Mouse (Mus musculus) central nervous system, embryonic 11.5 days (tissue): ENCODE measurements around the gene Alox5ap. TPM values are rescaled to one million over a fixed set of nuclear protein-coding genes. Genes with fewer than 3 reads are reported as not detected.

ENCODE experiments used
- polyA plus RNA-seq: library from polyadenylated mRNA; depleted of rRNA; stranded (reverse); fragments of >200 nt; gene quantifications from 2 replicates; pipeline ENCODE4 v1.2.3, GENCODE M21; 2012; rRNA removed

Alox5ap gene
- polyA plus RNA-seq: 8.2 and 9.0 TPM in 2 replicates

DNA sequence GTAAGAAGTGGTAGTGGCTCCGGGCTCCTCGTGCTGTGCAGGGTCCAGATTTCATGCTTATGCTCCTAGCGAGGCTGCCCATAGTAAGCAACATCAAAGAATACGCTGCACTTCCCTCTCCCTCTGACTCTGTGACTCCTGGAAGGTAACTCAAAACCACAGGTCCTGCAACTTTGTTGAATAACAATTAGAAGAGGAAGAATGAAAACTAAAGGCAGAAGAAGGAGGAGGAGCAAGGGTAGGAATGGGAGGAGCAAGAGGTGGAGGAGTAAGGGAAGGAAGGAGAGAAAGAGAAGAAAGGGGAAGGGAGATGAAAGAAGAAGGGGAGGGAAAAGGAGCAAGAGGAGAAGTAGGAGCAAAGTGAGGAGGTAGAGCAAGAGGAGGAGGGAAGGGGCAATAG lies at the start of gene Alox5ap:
TSS of gene Alox5ap (plus strand) at position 363 of the 400 bp plus-strand sequence.

Other genes with a start within 250 kb of the Alox5ap start
- 39.8 and 46.3 TPM in 2 replicates for gene Uspl1, start 80.4 kb upstream of the Alox5ap start, polyA plus RNA-seq
- 1,205 and 2,573 TPM in 2 replicates for gene Hmgb1, start 80.3 kb upstream of the Alox5ap start, polyA plus RNA-seq
- gene Medag, start 147.0 kb downstream of the Alox5ap start, polyA plus RNA-seq: 0.66 and 0.70 TPM in 2 replicates
- 1.2 and 1.4 TPM in 2 replicates for gene Tex26, start 174.9 kb downstream of the Alox5ap start, polyA plus RNA-seq